Mouse (Mus musculus): Measurements from ENCODE around the gene Zfp275.
A peak's percentile ranks its signal among the peaks of the same experiment; 100 is the strongest.
"Not testable (repeated sequence)": the region's sequence is repeated elsewhere in the genome, so short reads cannot be mapped to it uniquely, and the experiment has no call there.

Zfp275 gene

DNA sequence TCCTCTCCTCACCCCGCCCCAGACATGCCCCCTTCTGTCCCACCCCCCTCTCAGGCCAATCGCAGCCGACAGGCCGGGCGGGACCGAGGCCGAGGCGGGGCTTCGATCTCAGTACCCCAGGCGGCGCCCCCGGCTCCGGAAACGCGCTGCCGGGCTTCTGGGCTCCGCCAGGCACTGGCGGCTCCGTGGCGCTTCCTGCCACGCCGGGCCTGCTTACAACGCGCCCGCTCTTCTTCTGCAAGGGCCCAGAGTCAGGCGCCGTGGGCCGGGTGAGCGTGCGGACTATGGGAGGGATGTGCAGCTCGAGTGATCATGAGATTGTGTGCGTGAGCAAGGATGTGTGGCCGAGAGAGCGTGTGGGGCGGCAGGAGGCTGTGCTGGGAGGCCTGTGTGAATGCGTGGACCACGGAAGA is at the start of gene Zfp275:
TSS of gene Zfp275 (plus strand) at position 139 of the 413 bp plus-strand sequence.
- peak; percentile 29 for DNase-seq (ENCODE audit: low spot score)

DNA sequence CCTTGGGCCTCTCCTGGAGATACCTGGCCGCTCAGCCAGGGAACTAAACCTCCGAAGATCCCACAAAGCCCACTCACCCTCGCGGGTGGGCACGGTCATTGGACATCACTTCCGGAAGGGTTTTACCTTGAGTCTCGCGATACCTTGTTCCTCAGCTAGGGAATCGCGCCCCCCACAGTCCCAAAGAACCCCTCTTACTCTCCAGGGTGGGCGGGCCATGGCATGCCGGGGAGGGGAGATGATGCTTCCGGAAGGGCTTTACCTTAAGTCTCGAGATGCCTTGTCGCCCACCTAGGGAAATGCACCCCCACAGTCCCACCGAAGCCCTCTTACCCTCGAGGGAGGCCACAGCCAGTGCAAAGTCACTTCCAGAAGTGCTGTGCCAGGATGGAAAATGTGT is 49.5 kb upstream of the Zfp275 start, which contains the start of the genes Xlr5a and Xlr5c:
TSS of gene Xlr5a (minus strand) at position 101 of the 400 bp plus-strand sequence.
TSS of gene Xlr5c (minus strand) at position 101 of the 400 bp plus-strand sequence.
- not testable (repeated sequence) for DNase-seq (ENCODE audit: low spot score)

DNA sequence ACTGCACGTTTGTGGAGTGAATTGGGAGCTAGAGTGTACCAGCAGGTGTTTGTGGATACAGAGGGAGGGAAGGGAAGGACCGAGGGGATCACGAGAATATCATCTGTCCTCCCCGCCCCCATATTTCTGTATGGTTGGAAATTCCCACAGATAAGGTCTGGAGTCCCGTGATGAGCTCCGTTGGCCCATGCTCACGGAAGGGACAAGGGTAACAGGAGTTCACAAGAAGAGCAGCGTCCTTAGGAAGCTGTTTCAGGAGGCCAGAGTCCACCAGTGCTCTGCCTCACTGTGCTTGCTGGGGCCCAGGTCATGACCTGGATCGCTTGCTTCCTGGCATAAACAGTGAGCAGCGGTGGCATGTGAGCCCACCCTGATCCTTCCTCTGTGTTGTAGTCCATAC is 46.7 kb upstream of the Zfp275 start:
- DNase-seq (ENCODE audit: low spot score): not testable (repeated sequence)

DNA sequence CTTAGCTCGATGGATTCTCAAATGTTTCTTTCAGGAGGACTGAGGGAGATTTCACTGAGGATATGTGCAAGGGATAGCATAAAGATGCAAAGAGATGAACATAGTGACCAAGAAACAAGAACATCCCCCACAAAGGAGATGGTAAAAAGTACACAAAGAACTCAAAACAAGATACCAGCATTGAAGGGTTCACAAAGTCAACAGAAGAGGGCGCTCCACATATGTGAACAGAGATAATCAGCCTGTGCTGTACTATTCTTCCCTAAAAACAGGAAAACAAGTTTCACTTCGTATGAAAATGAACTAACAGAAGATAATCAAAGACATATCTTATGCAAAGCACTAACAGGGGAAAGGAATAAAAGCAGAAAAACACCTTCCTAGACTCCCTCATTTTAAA is 29.9 kb upstream of the Zfp275 start:
- DNase-seq (ENCODE audit: low spot score): peak; percentile 29

DNA sequence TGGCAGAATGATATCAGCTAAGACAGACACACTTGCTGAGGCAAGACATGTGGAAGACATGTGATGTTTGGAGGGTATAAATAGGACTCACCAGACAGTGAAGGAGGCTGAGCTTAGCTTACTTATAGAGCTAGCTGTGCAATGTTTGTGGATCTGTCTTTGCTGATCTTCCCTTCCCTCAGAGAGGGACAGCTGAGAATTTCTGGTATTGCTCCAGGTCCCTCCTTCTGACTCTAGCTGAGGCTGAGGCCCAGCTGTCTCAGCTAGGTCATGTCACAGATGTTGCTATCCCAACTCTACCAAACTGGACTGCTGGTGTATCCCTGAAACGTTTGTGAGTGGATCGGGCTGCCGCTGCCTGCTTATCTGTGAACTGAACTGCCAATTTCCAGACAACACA is 21.4 kb upstream of the Zfp275 start:
- DNase-seq (ENCODE audit: low spot score): no peak

DNA sequence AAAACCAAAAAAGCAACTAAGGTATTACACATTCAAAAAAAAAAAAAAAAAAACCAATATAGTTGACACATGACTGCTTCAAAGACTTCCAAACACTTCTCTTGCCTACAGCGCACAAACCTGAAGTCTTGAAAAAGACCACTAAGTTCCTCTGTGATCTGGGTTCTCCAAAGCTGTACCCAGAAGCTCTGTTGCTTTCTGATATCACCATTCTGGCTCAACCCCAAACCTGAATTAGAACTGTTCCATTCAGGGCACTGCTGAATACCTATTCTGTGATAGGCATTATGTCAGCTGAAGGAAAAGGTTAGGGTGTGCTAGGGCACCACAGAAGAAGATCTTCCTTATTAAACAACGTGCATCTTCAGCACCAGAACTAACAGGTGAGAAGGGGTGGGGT is 15.2 kb upstream of the Zfp275 start:
- no peak for DNase-seq (ENCODE audit: low spot score)

DNA sequence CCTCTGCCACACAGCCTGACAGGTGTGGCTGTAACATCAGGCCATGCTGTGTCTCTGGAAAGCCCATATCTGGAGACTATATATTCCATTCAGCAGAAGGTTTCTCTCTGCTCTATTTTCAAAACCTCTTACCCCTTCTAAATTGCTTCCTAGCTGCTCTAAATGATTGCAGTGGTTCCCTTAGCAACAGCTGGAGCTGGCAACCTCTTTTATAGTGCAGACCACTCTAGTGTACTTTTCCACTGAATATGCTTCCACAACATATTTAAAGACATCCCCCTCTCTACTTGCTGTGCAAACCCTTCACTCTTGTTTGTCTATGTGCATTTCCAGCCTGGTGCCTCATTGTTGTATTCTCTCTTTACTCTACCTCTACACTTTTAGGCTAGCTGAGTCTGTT is 8.9 kb upstream of the Zfp275 start:
- no peak for DNase-seq (ENCODE audit: low spot score)

DNA sequence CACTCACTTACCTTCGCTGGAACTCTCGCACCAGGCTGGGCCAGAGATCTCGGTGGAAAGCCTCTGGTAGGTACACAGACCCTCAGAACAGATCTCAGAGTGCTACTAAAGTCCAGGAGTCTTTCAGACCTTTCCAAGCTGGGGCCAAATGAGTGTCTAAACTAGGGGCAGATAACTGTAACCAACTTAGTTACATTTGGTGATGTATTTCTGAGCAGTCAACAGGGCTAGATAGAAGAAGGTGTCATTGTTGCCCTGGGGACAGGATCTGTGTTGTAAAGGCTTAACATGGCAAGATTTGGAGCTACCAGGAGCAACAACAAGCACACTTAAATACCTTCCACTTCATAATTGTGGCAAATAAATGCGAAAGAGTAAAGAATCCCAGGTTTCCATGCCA is 5.7 kb upstream of the Zfp275 start, which contains the start of gene Gm45015:
TSS of gene Gm45015 (minus strand) at position 101 of the 400 bp plus-strand sequence.
- no peak for DNase-seq (ENCODE audit: low spot score)

DNA sequence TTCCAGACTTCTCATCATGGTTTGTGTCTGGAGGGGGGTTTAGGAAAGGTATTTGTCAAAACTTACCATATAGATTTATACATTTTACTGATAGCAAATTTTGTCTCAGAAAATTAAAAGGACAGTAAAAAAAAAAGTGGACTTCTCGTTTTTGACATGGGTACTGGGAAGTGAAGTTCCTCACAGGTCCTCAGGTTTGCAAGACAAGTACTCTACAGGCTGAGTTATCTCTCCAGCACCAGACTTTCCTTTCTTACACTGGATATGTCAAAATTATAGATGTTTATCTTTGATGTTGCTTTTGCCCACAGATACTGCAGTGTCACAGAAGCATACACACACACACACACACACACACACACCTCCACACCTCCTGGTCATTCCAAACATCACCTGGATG is 948 bp upstream of the Zfp275 start:
- no peak for DNase-seq (ENCODE audit: low spot score)

DNA sequence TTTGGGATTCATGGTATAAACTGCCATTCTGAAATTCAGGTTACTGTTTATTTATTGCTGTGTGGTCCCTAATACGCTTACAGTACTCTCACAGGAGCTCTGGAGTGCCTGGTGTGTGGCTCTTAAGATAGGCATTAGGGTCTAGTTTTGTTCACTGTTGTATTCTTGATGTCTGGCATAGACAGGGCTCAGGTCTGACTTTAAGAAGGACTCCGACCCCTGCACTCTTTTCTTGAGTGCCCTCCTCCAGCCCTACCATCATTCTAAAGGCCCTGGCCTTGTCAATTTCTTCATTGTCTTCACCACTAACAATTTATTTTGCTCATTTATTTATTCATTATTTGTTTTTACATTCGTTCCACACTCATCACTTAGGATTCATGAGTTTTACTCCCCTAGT is 353 bp upstream of the Zfp275 start:
- DNase-seq (ENCODE audit: low spot score): no peak

DNA sequence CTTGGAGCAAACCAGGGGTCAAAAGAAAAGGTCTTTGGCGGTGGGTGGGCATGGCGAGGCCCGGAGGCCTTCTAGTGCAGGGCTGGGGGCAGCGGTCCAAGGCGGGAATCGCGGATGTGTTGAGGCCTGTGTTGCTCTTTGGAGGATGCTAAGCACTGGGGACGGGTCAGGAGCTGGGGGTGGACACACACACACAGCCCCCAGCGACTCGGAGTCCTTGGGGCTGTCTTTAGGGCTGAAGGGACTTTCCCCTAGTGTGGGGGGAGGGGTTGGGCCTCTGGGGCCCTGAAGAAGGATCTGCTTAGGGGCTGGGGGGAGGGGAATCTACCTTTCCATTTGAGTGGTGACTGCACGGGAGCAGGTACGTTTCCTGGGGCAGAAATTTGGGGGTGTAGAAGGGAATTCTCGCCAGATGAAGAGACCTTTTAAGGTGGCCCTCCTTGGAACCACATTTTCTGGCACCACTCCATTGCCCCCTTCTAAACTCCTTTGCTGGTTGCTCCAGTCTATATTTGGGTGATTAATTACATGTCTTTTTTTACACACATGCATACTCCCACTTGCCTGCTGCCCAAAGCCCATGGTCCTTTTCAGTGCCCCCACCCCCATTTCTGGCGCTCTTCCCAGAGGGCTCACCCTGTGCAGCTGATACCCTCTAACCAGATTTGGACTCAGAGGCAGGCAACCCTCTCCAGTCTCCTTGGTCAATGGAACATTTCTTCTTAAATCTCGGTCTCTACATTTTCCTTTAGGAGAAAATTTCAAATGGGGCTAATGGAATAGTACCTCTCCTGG is 717 bp downstream of the Zfp275 start:
- DNase-seq (ENCODE audit: low spot score): no peak

DNA sequence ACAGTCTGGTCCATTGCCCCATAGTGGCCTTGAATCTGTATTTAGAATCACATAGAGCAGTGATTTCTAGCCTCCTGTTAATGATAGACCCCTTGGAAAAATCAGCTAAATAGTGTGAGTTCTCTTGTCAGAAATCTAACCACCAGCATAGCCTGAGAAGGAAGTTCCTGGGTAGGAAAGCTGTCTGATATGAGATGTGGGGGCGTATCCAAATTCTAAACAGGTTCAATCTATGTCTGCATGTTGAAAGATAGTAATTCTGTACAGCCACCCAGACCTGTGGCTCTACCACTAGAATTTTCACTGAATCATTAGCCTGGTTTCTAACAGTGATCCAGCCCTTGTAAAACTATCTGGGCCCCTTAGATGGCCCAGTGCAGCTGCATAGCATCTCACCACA is 1.4 kb downstream of the Zfp275 start:
- no peak for DNase-seq (ENCODE audit: low spot score)

DNA sequence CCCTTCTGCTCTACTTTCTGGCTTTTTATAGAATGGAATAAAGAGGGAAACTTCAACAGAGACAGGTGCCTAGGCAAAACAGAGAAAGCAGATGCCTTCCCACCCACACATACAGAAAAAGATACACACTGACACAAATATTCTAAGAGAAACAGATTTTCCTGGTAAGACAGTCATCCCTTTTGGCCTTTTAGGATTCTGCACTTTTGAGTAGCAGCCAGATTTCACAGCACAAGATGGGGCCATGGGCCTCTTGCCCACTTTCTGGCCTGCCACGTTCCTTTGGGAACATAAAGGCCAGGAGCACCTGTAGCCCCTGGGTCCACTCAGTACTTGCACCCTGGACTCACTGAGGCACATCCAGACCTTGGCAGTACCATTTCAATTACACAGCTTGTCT is 1.9 kb downstream of the Zfp275 start:
- no peak for DNase-seq (ENCODE audit: low spot score)

DNA sequence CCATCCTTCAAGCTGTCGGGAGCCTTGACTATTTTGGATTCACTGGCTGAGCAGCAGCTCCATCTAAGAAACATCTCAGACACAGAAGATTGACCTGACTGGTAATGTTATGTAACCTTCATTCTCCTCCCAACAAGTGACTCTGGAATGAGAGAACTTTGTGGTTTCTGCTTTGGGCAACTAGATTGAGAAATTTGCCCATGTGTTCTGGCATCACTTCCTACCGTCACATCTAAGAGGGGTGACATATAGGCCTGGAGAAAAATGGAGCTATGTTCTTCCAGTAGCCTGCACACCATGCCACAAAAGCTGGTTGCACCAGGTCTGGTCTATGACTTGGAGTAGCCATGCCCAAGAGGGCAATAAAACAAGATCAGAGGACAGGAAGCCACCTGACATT is 13.7 kb downstream of the Zfp275 start:
- DNase-seq (ENCODE audit: low spot score): no peak

DNA sequence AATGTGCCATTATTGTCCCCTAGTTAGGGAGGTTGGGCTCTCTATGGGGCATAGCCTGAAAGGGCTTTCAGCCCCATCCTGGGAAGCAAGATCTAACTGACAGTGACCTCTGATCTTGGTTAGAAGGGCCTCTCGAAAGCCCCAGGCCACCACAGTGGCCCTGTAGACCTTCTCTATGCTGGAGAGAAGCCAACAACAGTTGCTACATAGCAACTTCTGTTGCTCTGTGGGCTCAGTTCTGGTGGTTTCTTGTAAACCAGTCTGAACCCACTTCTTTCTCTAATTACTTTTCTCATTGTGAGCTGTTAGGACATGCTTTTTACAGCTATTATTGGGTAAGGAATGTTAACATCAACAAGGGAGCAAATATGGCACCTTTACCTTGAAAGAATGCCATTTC is 14.3 kb downstream of the Zfp275 start:
- no peak for DNase-seq (ENCODE audit: low spot score)

DNA sequence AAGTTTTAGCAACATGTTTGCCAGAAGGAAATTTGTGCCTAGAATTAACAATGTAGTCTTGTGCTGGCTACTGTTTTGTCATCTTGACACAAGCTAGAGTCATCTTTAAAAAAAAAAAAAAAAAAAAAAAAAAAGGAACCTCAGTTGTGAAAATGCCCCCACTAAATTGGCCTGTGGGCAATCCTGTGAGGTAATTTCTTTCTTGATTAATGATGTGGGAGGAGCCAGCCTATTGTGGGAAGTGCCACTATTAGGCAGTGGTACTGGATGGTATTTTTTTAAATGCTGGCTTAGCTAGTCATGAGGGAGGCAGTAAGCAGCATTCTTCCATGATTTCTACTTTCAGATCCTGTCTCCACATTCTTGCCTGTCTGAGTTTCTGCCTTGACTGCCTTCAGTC is 20.9 kb downstream of the Zfp275 start:
- DNase-seq (ENCODE audit: low spot score): no peak

DNA sequence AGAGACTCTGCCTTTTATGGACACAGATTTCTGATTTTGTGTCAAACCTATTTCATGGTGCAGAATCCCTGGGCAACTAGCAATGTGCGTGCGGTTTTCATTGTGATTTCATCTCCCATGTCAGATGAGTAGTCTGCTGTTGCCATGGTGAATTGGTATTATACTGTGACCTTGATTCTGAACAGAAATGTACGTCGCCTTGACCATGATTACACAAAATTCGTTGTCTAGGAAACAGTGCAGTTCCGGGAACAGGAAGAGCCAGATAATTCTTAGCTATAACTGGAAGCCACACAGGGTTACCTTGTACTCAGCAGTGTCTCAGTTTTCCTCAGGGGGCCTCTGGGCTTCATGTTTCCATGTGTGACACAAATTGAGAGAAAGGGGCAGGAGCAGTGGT is 42.0 kb downstream of the Zfp275 start:
- DNase-seq (ENCODE audit: low spot score): peak; percentile 2

DNA sequence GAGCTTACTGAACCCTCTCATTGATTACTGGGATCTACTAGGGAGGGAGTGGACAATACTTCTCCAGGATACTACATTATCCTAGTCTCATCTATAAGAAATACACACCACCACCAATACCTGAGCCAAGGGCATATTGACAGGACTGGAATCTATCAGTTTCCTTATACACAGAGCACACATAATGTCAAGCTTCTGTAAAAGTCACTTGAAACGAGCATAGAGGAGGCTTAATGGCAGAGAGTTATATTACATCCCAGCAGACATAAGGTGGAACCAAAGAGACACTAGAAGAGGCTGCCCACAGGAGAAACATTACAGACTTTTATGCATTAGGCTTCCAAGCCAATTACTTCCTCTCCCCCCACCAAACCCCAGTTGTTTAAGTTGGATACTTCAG is 42.5 kb downstream of the Zfp275 start:
- no peak for DNase-seq (ENCODE audit: low spot score)

DNA sequence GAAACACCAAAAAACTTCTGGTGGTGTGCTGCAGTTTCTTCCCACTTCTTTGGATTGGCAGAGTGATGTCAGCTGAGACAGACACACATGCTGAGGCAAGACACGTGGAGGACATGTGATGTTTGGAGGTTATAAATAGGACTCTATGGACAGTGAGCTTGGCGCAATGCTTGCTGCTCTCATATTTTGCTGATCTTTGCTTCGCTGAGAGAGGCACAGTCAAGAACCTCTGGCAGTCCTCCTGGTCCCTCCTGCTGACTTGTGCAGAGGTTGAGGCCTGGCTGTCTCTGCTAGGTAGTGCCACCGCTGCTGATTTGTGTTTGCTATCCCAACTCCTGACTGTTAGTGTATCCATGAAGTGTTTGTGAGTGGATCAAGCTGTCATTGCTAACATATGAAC is 49.1 kb downstream of the Zfp275 start:
- no peak for DNase-seq (ENCODE audit: low spot score)

DNA sequence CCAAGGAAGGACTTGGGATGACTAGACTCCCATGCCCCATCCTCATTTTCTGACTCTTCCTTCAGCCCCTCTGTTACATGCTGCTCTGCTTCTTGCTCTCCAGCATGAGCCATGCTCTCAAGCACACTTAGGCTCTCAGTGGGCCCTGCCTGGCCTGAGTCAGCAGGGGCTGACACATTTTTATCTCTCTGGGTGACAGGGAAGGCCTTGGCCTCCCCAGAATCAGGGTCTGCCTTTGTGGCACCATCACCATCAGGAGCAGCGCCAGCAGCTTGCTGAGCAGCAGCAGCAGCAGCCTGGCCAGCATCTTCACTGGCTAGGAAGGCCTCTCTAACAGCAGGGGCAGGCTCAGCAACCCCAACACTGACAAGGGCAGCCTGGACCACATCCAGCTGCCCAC is 54.0 kb downstream of the Zfp275 start:
- no peak for DNase-seq (ENCODE audit: low spot score)

DNA sequence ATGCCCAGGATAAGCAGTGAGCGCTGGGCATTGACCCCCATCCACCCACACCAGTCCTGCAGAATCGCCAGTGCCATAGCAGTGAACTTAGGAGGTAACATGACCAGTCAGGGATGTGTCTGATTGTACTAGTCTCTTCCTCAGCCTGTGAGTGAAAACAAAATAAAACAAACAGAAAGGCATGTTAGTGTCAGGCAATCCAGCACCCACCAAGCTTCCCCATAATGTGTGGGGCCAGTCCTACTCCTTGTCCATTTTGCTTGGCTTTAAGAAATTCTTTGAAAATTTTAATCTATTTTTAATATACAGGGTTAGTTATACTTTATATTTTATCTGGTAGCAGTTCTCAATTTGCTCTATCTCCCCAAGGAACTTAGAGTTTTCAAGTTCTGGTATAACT is 56.2 kb downstream of the Zfp275 start, which contains the start of gene Gm18336:
TSS of gene Gm18336 (minus strand) at position 101 of the 400 bp plus-strand sequence.
- not testable (repeated sequence) for DNase-seq (ENCODE audit: low spot score)

DNA sequence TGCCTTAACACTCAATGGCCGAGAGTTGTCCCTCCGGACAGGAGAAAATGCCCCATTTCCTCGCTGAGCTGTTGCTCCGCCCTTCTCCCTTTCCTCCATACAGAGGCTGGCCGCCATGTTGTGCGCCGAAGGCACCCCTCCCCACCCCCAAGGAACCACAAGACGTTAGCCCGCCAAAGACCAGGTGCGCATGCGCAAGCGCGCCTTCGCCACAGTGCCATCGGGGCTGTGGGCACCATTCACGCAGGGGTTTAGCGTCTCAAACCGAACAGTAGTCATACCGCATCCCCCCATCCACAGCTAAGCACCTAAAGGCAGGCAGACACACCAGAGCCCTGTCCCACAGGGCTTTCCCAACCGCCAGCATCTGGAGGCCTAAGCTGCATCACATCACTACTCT is 58.5 kb downstream of the Zfp275 start:
- DNase-seq (ENCODE audit: low spot score): no peak

DNA sequence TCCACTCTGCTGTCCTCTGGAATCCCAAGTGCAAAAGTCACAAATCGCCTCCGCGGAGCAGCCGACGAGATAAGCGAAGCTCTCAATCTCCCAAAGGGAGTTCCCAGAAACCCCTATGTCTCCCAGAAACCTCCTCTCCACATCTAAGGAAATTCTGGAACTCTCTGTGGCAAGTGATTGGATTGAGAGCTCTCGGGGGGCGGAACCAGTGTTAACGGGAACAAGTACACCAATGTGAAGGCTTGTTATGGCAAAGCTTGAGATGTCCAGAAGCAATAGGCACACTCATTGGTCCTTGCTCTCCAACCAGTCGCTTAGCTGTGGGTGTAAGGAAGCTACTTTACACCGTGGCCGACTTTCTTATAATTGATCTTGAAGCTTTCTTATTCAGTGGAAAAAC is 59.2 kb downstream of the Zfp275 start:
- no peak for DNase-seq (ENCODE audit: low spot score)

Measured in layer of hippocampus, adult 9-10 months (tissue).